Mouse (Mus musculus): ENCODE measurements at regions not wholly inside any gene's neighbourhood (a gene's known extent, or its start where the extent isn't known, plus 50 kb on each side); places are given as distances from the start of the nearest gene placed in this dataset.

DNA sequence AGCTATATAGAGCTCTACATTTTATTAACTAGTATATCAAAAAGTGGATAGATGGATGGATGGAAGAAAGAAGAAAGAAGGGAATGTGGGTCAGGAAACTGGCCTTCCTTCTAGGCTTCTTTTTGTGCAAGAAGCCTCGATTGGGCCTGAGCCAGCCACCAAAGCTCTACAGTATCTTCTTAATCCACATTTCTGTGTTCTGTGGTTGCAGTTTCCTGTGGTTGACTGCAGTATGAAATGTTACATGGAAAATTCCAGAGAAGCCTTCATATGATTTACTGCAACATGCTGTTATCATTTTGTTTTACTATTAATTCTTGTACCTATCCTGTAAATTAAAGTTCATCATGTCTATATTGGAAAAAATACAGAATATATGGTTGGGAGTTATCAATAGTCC lies 173.3 kb downstream of the Gm5447 start:
- WGBS, result 57% methylated on average over 1 of the region's 1 CpGs
- H3K27me3 ChIP-seq (ENCODE audit: insufficient read depth, low read length), result no peaks in the 10 kb centered on the region
- H3K4me2 ChIP-seq (ENCODE audit: low read depth, low read length, poor library complexity, severe bottlenecking), result no peak overlapping the region

DNA sequence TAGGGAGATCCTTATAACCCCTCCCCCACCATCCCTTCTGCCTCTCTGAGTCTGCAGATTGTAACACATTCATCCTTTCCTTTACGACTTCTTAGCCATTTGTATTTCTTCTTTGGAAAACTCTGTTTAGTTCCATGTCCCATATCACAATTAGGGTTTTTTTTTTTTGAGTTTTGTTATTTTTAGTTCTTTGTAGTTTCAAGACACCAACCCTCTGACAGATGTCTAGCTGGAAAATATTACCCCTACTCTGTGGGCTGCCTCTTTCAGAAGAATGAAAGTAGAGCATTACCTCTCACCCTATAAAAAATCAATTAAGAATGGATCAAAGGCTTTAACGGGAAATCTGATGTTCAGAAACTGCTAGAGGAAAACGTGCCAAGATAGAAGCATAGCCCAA lies 180.1 kb downstream of the Gm5447 start:
- Histone ChIP-seq H3K9me3 (ENCODE audit: low read length) (no peaks in the 10 kb centered on the region), H3K27me3 (ENCODE audit: insufficient read depth, low read length) (no peaks in the 10 kb centered on the region), H3K9ac (replicated peaks; ENCODE audit: low read length, poor library complexity, severe bottlenecking) (no peak overlapping the region), H3K36me3 (ENCODE audit: insufficient read depth, low read length) (no peaks in the 10 kb centered on the region), H3K4me3 (ENCODE audit: low read depth, low read length) (no peak overlapping the region), H3K4me1 (ENCODE audit: insufficient read depth, low read length) (no peaks in the 10 kb centered on the region), H3K27ac (ENCODE audit: low read depth, low read length) (no peak overlapping the region), H3K4me2 (ENCODE audit: low read depth, low read length, poor library complexity, severe bottlenecking) (no peak overlapping the region)
- 59% methylated on average over 3 of the region's 3 CpGs for WGBS
- no peak for TF ChIP-seq CTCF (IDR thresholded peaks at IDR 0.05)
- DNase-seq (ENCODE audit: low spot score) (no peak), ATAC-seq (ENCODE audit: low FRiP score) (no peak)

More for the DNA sequence above, 173.3 kb downstream of the Gm5447 start:
- no peak for ATAC-seq (ENCODE audit: low FRiP score)
- Histone ChIP-seq H3K4me3 (ENCODE audit: low read depth, low read length) (no peak overlapping the region), H3K9ac (replicated peaks; ENCODE audit: low read length, poor library complexity, severe bottlenecking) (no peak overlapping the region), H3K9me3 (ENCODE audit: low read length) (no peaks in the 10 kb centered on the region), H3K4me1 (ENCODE audit: insufficient read depth, low read length) (no peaks in the 10 kb centered on the region), H3K27ac (ENCODE audit: low read depth, low read length) (no peak overlapping the region), H3K36me3 (ENCODE audit: insufficient read depth, low read length) (no peaks in the 10 kb centered on the region)
- TF ChIP-seq CTCF (IDR thresholded peaks at IDR 0.05), result no peak
- no peak for DNase-seq (ENCODE audit: low spot score)

- no peak overlapping the region for H3K27ac ChIP-seq (ENCODE audit: low read depth, low read length)
Observed at GRCm38 (mm10) chr13:31163878-31164495, 190.0 kb downstream of the Gm5447 start.

DNA sequence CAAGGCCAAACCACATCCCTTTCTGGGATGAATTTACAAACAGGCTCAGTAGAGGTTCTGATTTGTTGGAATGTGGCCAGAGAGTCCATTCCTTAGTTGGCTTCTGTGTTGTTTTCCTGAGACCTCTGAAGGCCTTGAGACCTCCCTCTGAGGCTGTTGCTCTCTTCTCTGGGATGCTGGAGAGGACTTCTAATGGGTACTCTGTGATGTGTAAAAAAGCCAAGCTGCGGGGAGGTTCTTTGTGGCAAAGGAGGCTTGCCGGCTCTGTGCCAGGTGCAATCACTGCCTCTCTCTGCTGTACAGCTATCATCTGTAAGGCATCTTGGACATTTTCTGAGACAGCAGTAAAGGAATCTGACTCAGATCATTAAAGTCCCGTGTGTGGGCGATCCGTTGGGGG lies 192.3 kb downstream of the Gm5447 start:
- ATAC-seq (ENCODE audit: low FRiP score) (no peak), DNase-seq (ENCODE audit: low spot score) (peak; percentile 22)
- no peak for TF ChIP-seq CTCF (IDR thresholded peaks at IDR 0.05)
- H3K4me3 ChIP-seq (ENCODE audit: low read depth, low read length), result no peak overlapping the region
- no peaks in the 10 kb centered on the region for H3K4me1 ChIP-seq (ENCODE audit: insufficient read depth, low read length)
- no peaks in the 10 kb centered on the region for H3K27me3 ChIP-seq (ENCODE audit: insufficient read depth, low read length)
- H3K9me3 ChIP-seq (ENCODE audit: low read length), result no peaks in the 10 kb centered on the region
- no peak overlapping the region for H3K9ac ChIP-seq (replicated peaks; ENCODE audit: low read length, poor library complexity, severe bottlenecking)
- no peaks in the 10 kb centered on the region for H3K36me3 ChIP-seq (ENCODE audit: insufficient read depth, low read length)
- H3K27ac ChIP-seq (ENCODE audit: low read depth, low read length), result no peak overlapping the region
- H3K4me2 ChIP-seq (ENCODE audit: low read depth, low read length, poor library complexity, severe bottlenecking), result no peak overlapping the region
- WGBS, result 65% methylated on average over 5 of the region's 5 CpGs

More at GRCm38 (mm10) chr13:31163878-31164495, 190.0 kb downstream of the Gm5447 start:
- Histone ChIP-seq H3K27me3 (ENCODE audit: insufficient read depth, low read length) (no peaks in the 10 kb centered on the region), H3K4me2 (ENCODE audit: low read depth, low read length, poor library complexity, severe bottlenecking) (no peak overlapping the region), H3K9ac (replicated peaks; ENCODE audit: low read length, poor library complexity, severe bottlenecking) (no peak overlapping the region), H3K4me3 (ENCODE audit: low read depth, low read length) (no peak overlapping the region), H3K4me1 (ENCODE audit: insufficient read depth, low read length) (no peaks in the 10 kb centered on the region), H3K9me3 (ENCODE audit: low read length) (no peaks in the 10 kb centered on the region), H3K36me3 (ENCODE audit: insufficient read depth, low read length) (no peaks in the 10 kb centered on the region)
- no peak for DNase-seq (ENCODE audit: low spot score)
- 87% methylated on average over 6 of the region's 6 CpGs for WGBS
- TF ChIP-seq CTCF (IDR thresholded peaks at IDR 0.05), result no peak
- ATAC-seq (ENCODE audit: low FRiP score), result no peak

DNA sequence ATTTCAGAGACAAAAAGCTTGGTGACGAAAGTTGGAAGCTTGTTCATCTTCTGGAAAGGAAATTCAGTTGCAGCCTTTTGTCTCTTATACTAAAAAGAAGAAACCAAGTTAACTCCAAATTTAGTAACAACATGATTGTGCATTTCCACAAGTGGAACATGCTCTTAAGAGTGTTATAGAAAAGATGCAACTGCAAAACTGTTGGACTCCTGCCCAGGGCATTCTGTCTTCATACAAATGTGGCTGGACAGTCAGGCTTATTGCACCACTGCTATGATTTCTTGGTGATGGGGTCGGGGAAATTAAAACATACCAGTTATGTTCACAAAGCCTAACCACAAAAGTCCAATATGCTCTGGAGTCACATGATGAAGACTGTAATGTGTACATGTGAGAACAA lies 194.8 kb downstream of the Gm5447 start:
- Histone ChIP-seq H3K36me3 (ENCODE audit: insufficient read depth, low read length) (no peaks in the 10 kb centered on the region), H3K4me2 (ENCODE audit: low read depth, low read length, poor library complexity, severe bottlenecking) (no peak overlapping the region), H3K27me3 (ENCODE audit: insufficient read depth, low read length) (no peaks in the 10 kb centered on the region), H3K9me3 (ENCODE audit: low read length) (no peaks in the 10 kb centered on the region), H3K27ac (ENCODE audit: low read depth, low read length) (no peak overlapping the region), H3K9ac (replicated peaks; ENCODE audit: low read length, poor library complexity, severe bottlenecking) (no peak overlapping the region), H3K4me1 (ENCODE audit: insufficient read depth, low read length) (no peaks in the 10 kb centered on the region), H3K4me3 (ENCODE audit: low read depth, low read length) (no peak overlapping the region)
- WGBS, result 87% methylated on average over 2 of the region's 2 CpGs
- DNase-seq (ENCODE audit: low spot score), result no peak
- no peak for TF ChIP-seq CTCF (IDR thresholded peaks at IDR 0.05)
- ATAC-seq (ENCODE audit: low FRiP score), result no peak

DNA sequence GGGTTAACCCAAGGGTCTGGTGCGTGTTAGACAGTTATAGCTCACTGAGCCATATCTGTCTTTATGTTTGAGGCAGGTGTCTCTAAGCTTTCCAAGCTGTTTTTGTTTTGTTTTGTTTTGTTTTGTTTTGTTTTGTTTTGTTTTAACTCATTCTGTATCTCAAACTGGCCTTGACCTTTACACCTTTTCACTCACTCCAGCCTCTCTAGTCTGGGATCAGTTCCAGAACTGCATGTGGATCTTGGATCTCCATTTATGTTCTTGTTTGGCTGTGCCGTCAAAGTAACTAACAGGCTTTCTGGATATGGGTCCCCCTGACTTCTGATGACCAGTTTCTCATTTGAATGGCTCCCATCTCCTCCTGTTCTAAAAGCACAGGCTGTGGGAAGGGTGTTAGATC lies 197.7 kb downstream of the Gm5447 start:
- Histone ChIP-seq H3K4me3 (ENCODE audit: low read depth, low read length) (no peak overlapping the region), H3K27me3 (ENCODE audit: insufficient read depth, low read length) (no peaks in the 10 kb centered on the region), H3K9me3 (ENCODE audit: low read length) (no peaks in the 10 kb centered on the region), H3K4me1 (ENCODE audit: insufficient read depth, low read length) (no peaks in the 10 kb centered on the region), H3K4me2 (ENCODE audit: low read depth, low read length, poor library complexity, severe bottlenecking) (no peak overlapping the region), H3K27ac (ENCODE audit: low read depth, low read length) (no peak overlapping the region), H3K36me3 (ENCODE audit: insufficient read depth, low read length) (no peaks in the 10 kb centered on the region), H3K9ac (replicated peaks; ENCODE audit: low read length, poor library complexity, severe bottlenecking) (no peak overlapping the region)
- no peak for DNase-seq (ENCODE audit: low spot score)
- no peak for TF ChIP-seq CTCF (IDR thresholded peaks at IDR 0.05)
- 80% methylated on average over 2 of the region's 2 CpGs for WGBS
- no peak for ATAC-seq (ENCODE audit: low FRiP score)

Data from midbrain, postnatal 0 days (tissue).